Mouse (Mus musculus): ENCODE measurements at regions not wholly inside any gene's neighbourhood (a gene's known extent, or its start where the extent isn't known, plus 50 kb on each side); places are given as distances from the start of the nearest gene placed in this dataset.

GRCm38 (mm10) chr15:18608533-18608932 lies 210.2 kb upstream of the Cdh10 start:
- Histone ChIP-seq H3K4me1 (ENCODE audit: insufficient read depth) (no peaks in the 10 kb centered on the region), H3K27ac (ENCODE audit: low read depth) (no peak overlapping the region), H3K27me3 (ENCODE audit: insufficient read depth, low read length) (no peaks in the 10 kb centered on the region), H3K9me3 (ENCODE audit: low read depth, low read length) (no peaks in the 10 kb centered on the region), H3K36me3 (ENCODE audit: insufficient read depth) (no peaks in the 10 kb centered on the region), H3K4me3 (ENCODE audit: low read depth, low read length) (no peak overlapping the region), H3K9ac (no peak overlapping the region), H3K4me2 (no peak overlapping the region)
- no peak for ATAC-seq (ENCODE audit: insufficient read depth)
- no peak for DNase-seq
- no peak for TF ChIP-seq CTCF (IDR thresholded peaks at IDR 0.05; ENCODE audit: low read depth)
- 59% methylated on average over 2 of the region's 2 CpGs for WGBS

DNA sequence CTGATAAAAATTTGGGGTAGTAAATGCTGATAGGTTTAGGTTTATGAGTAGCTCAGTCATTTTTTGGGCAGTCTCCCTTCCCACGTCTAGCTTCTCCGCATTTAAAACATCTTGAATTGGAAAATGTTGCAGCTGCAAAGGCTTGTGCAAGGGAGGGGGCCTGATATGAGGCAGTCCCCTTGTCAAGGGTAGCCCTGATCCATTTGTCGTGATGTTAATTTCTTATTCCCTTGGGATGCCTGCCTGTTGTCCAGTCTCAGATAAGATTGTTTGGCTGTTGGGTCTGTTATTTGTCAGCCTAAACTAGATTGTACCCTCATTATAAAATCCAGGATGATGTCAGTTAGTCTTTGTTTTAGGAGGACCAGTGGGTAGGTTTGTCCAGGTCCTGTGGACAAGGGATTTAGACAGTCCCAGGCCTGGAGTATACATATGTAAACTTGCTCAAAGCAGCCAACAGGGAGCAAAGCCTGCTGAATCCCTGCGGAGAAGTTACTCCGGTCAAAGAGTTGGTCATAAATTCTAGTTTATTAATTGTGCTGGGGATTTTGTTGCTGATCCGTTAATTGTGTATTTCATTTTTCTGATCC lies 195.0 kb upstream of the Cdh10 start:
- ATAC-seq (ENCODE audit: insufficient read depth) = no peak

GRCm38 (mm10) chr15:18624956-18625355 lies 193.8 kb upstream of the Cdh10 start:
- Histone ChIP-seq H3K4me1 (ENCODE audit: insufficient read depth) (no peaks in the 10 kb centered on the region), H3K27me3 (ENCODE audit: insufficient read depth, low read length) (no peaks in the 10 kb centered on the region), H3K36me3 (ENCODE audit: insufficient read depth) (no peaks in the 10 kb centered on the region), H3K4me3 (ENCODE audit: low read depth, low read length) (no peak overlapping the region), H3K27ac (ENCODE audit: low read depth) (no peak overlapping the region), H3K9me3 (ENCODE audit: low read depth, low read length) (no peaks in the 10 kb centered on the region), H3K9ac (no peak overlapping the region), H3K4me2 (no peak overlapping the region)
- ATAC-seq (ENCODE audit: insufficient read depth) (no peak), DNase-seq (no peak)
- no peak for TF ChIP-seq CTCF (IDR thresholded peaks at IDR 0.05; ENCODE audit: low read depth)
- 72% methylated on average over 3 of the region's 3 CpGs for WGBS

More for the DNA sequence above, 195.0 kb upstream of the Cdh10 start:
- H3K4me1 ChIP-seq (ENCODE audit: insufficient read depth) = no peaks in the 10 kb centered on the region
- H3K9ac ChIP-seq = no peak overlapping the region
- 80% methylated on average over 6 of the region's 6 CpGs for WGBS
- DNase-seq = no peak
- H3K4me3 ChIP-seq (ENCODE audit: low read depth, low read length) = no peak overlapping the region
- no peaks in the 10 kb centered on the region for H3K9me3 ChIP-seq (ENCODE audit: low read depth, low read length)
- no peak for TF ChIP-seq CTCF (IDR thresholded peaks at IDR 0.05; ENCODE audit: low read depth)
- no peaks in the 10 kb centered on the region for H3K36me3 ChIP-seq (ENCODE audit: insufficient read depth)
- no peak overlapping the region for H3K4me2 ChIP-seq
- no peaks in the 10 kb centered on the region for H3K27me3 ChIP-seq (ENCODE audit: insufficient read depth, low read length)
- no peak overlapping the region for H3K27ac ChIP-seq (ENCODE audit: low read depth)

GRCm38 (mm10) chr15:18626961-18627360 lies 191.8 kb upstream of the Cdh10 start:
- TF ChIP-seq CTCF (IDR thresholded peaks at IDR 0.05; ENCODE audit: low read depth) = no peak
- no peaks in the 10 kb centered on the region for H3K4me1 ChIP-seq (ENCODE audit: insufficient read depth)
- no peak overlapping the region for H3K9ac ChIP-seq
- DNase-seq = peak; percentile 7
- no peak for ATAC-seq (ENCODE audit: insufficient read depth)
- WGBS = 49% methylated on average over 2 of the region's 2 CpGs
- H3K4me2 ChIP-seq = no peak overlapping the region
- H3K9me3 ChIP-seq (ENCODE audit: low read depth, low read length) = no peaks in the 10 kb centered on the region
- no peaks in the 10 kb centered on the region for H3K36me3 ChIP-seq (ENCODE audit: insufficient read depth)
- no peaks in the 10 kb centered on the region for H3K27me3 ChIP-seq (ENCODE audit: insufficient read depth, low read length)
- no peak overlapping the region for H3K4me3 ChIP-seq (ENCODE audit: low read depth, low read length)
- H3K27ac ChIP-seq (ENCODE audit: low read depth) = no peak overlapping the region
